Mouse (Mus musculus) bone marrow, adult 2 months (tissue): ENCODE data around the gene March8.

Experiments
- CTCF ChIP-seq: fragments of 200-500 bp; IDR thresholded peaks from 2 replicates; pipeline ENCODE4 v1.5.1; 2011; ENCODE audit warnings: low read length, control low read depth; ENCODE audit not compliant: control insufficient read depth, insufficient read depth
- POLR2A ChIP-seq: fragments of 200-500 bp; IDR thresholded peaks from 2 replicates; pipeline ENCODE4 v1.6.1; 2011; ENCODE audit warnings: low read depth, mild to moderate bottlenecking, control low read depth, low read length, borderline replicate concordance; ENCODE audit not compliant: control insufficient read depth

DNA sequence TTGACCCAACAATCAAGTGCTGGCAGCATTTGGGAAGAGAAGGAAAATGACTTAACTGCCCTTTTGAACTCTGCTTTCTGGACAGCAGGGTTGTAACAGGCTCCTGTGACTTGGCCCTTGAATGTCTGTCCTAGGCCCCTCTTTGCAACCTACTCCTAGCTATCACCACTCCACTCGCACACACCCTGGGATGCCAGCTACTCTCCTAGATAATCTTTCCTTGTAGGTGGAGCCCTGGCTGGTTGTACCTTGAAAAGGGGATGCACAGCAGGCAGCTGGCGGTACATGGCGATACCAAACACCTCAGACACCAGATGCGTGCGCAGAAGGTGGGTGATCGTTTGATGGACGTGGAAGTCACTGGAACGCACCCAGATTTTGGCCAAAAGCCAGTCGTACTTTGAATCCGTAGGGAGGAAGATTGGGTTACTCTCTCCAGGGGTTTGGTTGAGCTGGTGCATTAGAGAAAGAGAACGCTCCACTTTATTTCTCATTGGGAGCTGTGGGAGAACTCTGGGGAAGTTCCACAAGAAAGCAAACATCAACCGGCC, 77.4 kb downstream of the March8 start:
- no peak for TF ChIP-seq CTCF
- TF ChIP-seq POLR2A = no peak
